Mouse (Mus musculus) midbrain, embryonic 11.5 days (tissue): ENCODE measurements around the gene Eps8l2. TPM values are rescaled to one million over a fixed set of nuclear protein-coding genes. Genes with fewer than 3 reads are reported as not detected.
A peak's percentile ranks its signal among the peaks of the same experiment; 100 is the strongest.

ENCODE experiments used
- ATAC-seq: fragments of 200-750 bp; cut with Nextera tagmentation; 2 replicates; pipeline ENCODE4 v1.8.0; 2017; ENCODE audit warnings: moderate TSS enrichment, moderate library complexity; ENCODE audit not compliant: low FRiP score
- DNase-seq: peaks from one replicate; pipeline ENCODE4 v3.0.0; 2015; ENCODE audit warnings: low spot score; ENCODE audit errors: missing footprints
- H3K27ac ChIP-seq: fragments of 300-500 bp; sonication (generic); 2 replicates; pipeline ENCODE4 v1.5.1; 2014; ENCODE audit warnings: low read depth, low read length
- H3K27me3 ChIP-seq: fragments of 300-500 bp; sonication (generic); 2 replicates; pipeline ENCODE4 v1.6.1; 2014; ENCODE audit warnings: mild to moderate bottlenecking, low read length, moderate library complexity, mixed read lengths; ENCODE audit not compliant: control insufficient read depth, insufficient read depth
- H3K36me3 ChIP-seq: fragments of 300-500 bp; sonication (generic); 2 replicates; pipeline ENCODE4 v1.6.1; 2014; ENCODE audit warnings: mild to moderate bottlenecking, low read length, moderate library complexity, mixed read lengths; ENCODE audit not compliant: control insufficient read depth, insufficient read depth
- H3K4me1 ChIP-seq: fragments of 300-500 bp; sonication (generic); 2 replicates; pipeline ENCODE4 v1.6.1; 2014; ENCODE audit warnings: low read length; ENCODE audit not compliant: control insufficient read depth, insufficient read depth
- H3K4me2 ChIP-seq: fragments of 300-500 bp; sonication (generic); 2 replicates; pipeline ENCODE4 v1.6.1; 2014; ENCODE audit warnings: mild to moderate bottlenecking, moderate library complexity
- H3K4me3 ChIP-seq: fragments of 300-500 bp; sonication (generic); 2 replicates; pipeline ENCODE4 v1.5.1; 2014; ENCODE audit warnings: low read depth, low read length
- H3K9ac ChIP-seq: fragments of 300-500 bp; sonication (generic); 2 replicates; pipeline ENCODE4 v1.6.1; 2014; ENCODE audit warnings: low read length
- H3K9me3 ChIP-seq: fragments of 300-500 bp; sonication (generic); 2 replicates; pipeline ENCODE4 v1.6.1; 2016; ENCODE audit warnings: low read length; ENCODE audit not compliant: control insufficient read depth
- WGBS: fragments of 180-500 bp; shearing (Covaris S2); extraction: QIAGEN DNeasy Blood & Tissue Kit; methylation state at CpG from one replicate; pipeline ENCODE4 v1.1.7; 2014; 5-methylcytosine and 5-hydroxymethylcytosine counted together
- polyA plus RNA-seq: library from polyadenylated mRNA; unstranded; fragments of >200 nt; fragmentation: Nextera tagmentation; extraction: Ambion mirVana; gene quantifications from 2 replicates; pipeline ENCODE4 v1.2.1, GENCODE M21; 2014

The Eps8l2 gene
- polyA plus RNA-seq, 1 experiment from 2014 or later, result 0.97 TPM

DNA sequence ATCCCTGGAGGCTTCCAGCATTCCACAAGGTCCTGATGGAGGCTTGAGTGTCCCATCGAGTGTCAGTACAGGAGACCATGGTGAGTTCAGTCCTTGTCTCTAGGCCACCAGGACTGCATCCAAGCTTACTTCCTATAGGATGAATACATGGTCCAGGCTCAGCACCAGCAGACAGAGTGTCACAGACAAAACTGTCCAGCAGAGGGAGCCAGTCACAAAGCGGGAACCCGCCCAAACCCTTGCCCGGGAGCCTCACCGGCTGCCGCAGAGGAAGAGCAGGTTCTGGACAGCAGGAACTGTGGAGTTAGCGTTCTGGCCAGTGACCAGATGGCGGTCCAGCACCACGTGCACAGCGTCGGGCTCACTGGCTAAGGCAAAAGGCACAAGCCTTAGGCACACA is 70.2 kb downstream of the Eps8l2 start:
- H3K27me3 ChIP-seq, result no peaks in the 10 kb centered on the region
- WGBS, result 12% methylated on average over 11 of the region's 11 CpGs
- H3K4me1 ChIP-seq, result peaks cover 5% of the 10 kb centered on the region
- H3K9me3 ChIP-seq, result no peaks in the 10 kb centered on the region
- H3K4me2 ChIP-seq, result no peak overlapping the region
- DNase-seq (peak; percentile 97), ATAC-seq (peak; percentile 57)
- no peak overlapping the region for H3K27ac ChIP-seq
- peaks cover 5% of the 10 kb centered on the region; the same call in 1 of the 2 replicates for H3K36me3 ChIP-seq
- H3K4me3 ChIP-seq, result no peak overlapping the region
- no peak overlapping the region for H3K9ac ChIP-seq

GRCm38 (mm10) chr7:141410631-141411030 is 72.0 kb downstream of the Eps8l2 start:
- H3K36me3 ChIP-seq, result peaks cover 5% of the 10 kb centered on the region; the same call in 1 of the 2 replicates
- ATAC-seq, result no peak
- WGBS, result 90% methylated on average over 8 of the region's 8 CpGs
- H3K27ac ChIP-seq, result no peak overlapping the region
- H3K4me3 ChIP-seq, result no peak overlapping the region
- H3K9ac ChIP-seq, result no peak overlapping the region
- peaks cover 10% of the 10 kb centered on the region for H3K4me1 ChIP-seq
- no peak for DNase-seq
- no peaks in the 10 kb centered on the region for H3K27me3 ChIP-seq
- no peak overlapping the region for H3K4me2 ChIP-seq
- no peaks in the 10 kb centered on the region for H3K9me3 ChIP-seq

DNA sequence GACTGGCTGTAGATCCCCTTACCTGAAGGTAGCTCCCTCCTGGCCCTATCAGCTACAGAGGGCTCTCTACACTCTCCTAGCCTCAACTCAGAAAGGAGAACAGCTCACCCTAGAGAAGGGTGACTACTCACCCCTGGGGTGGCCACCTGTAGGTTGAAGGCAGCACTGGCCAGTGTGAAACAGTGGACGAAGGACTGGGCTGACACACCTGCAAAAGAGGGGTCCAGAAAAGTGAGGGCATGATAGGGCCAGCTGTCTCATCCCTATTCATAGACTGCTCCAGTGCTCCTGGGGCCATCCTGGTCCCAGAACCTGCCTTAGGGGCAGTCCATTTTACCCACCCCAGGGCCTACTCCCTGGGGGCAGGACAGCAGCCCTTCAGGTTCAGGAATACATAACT is 73.0 kb downstream of the Eps8l2 start:
- Histone ChIP-seq H3K27me3 (no peaks in the 10 kb centered on the region), H3K9me3 (no peaks in the 10 kb centered on the region), H3K9ac (no peak overlapping the region), H3K4me1 (peaks cover 10% of the 10 kb centered on the region), H3K36me3 (peaks cover 5% of the 10 kb centered on the region; the same call in 1 of the 2 replicates), H3K4me2 (no peak overlapping the region), H3K27ac (no peak overlapping the region), H3K4me3 (no peak overlapping the region)
- DNase-seq (no peak), ATAC-seq (no peak)
- WGBS, result 94% methylated on average over 1 of the region's 1 CpGs

Other genes starting within 250 kb of the Eps8l2 start
- 1.2 and 1.8 TPM in 2 replicates for gene Sigirr, start 238.3 kb upstream of the Eps8l2 start, polyA plus RNA-seq
- 0.12 TPM in 1 of 2 replicates, not detected in the other for gene Ano9, start 221.1 kb upstream of the Eps8l2 start, polyA plus RNA-seq
- 68.6 and 70.7 TPM in 2 replicates for gene Ptdss2, start 216.5 kb upstream of the Eps8l2 start, polyA plus RNA-seq
- 54.6 and 56.7 TPM in 2 replicates for gene Rnh1, start 166.0 kb upstream of the Eps8l2 start, polyA plus RNA-seq
- 86.1 and 103 TPM in 2 replicates for gene Hras, start 144.9 kb upstream of the Eps8l2 start, polyA plus RNA-seq
- 7.5 and 8.8 TPM in 2 replicates for gene Lrrc56, start 144.7 kb upstream of the Eps8l2 start, polyA plus RNA-seq
- 2.1 and 2.5 TPM in 2 replicates for gene Lmntd2, start 124.8 kb upstream of the Eps8l2 start, polyA plus RNA-seq
- 33.5 and 38.3 TPM in 2 replicates for gene Rassf7, start 123.0 kb upstream of the Eps8l2 start, polyA plus RNA-seq
- gene Phrf1, start 110.1 kb upstream of the Eps8l2 start, polyA plus RNA-seq, result 59.6 and 78.3 TPM in 2 replicates
- 0.81 and 1.4 TPM in 2 replicates for gene Irf7, start 72.4 kb upstream of the Eps8l2 start, polyA plus RNA-seq
- gene Cdhr5, start 62.1 kb upstream of the Eps8l2 start, polyA plus RNA-seq, result not detected in 2 replicates
- 1.1 TPM in 2 replicates for gene Sct, start 59.7 kb upstream of the Eps8l2 start, polyA plus RNA-seq
- 0.14 and 0.17 TPM in 2 replicates for gene Drd4, start 46.9 kb upstream of the Eps8l2 start, polyA plus RNA-seq
- 61.6 and 66.9 TPM in 2 replicates for gene Deaf1, start 11.2 kb upstream of the Eps8l2 start, polyA plus RNA-seq
- 31.4 and 34.4 TPM in 2 replicates for gene Tmem80, start 11.1 kb upstream of the Eps8l2 start, polyA plus RNA-seq
- 386 and 400 TPM in 2 replicates for gene Taldo1, start 53.3 kb downstream of the Eps8l2 start, polyA plus RNA-seq
- 34.0 and 36.1 TPM in 2 replicates for gene Gatd1, start 75.3 kb downstream of the Eps8l2 start, polyA plus RNA-seq
- 5.8 and 5.9 TPM in 2 replicates for gene Cend1, start 90.6 kb downstream of the Eps8l2 start, polyA plus RNA-seq
- 31.2 and 31.9 TPM in 2 replicates for gene Slc25a22, start 99.0 kb downstream of the Eps8l2 start, polyA plus RNA-seq
- gene Pidd1, start 105.1 kb downstream of the Eps8l2 start, polyA plus RNA-seq, result 7.4 and 7.8 TPM in 2 replicates
- gene Rplp2, start 108.5 kb downstream of the Eps8l2 start, polyA plus RNA-seq, result 891 and 959 TPM in 2 replicates
- gene Pnpla2, start 116.3 kb downstream of the Eps8l2 start, polyA plus RNA-seq, result 12.7 and 14.0 TPM in 2 replicates
- 2.7 and 5.3 TPM in 2 replicates for gene Cracr2b, start 122.2 kb downstream of the Eps8l2 start, polyA plus RNA-seq
- 32.5 and 36.6 TPM in 2 replicates for gene Cd151, start 128.5 kb downstream of the Eps8l2 start, polyA plus RNA-seq
- 63.5 and 74.2 TPM in 2 replicates for gene Polr2l, start 136.3 kb downstream of the Eps8l2 start, polyA plus RNA-seq
- gene Tspan4, start 136.4 kb downstream of the Eps8l2 start, polyA plus RNA-seq, result 26.9 and 28.6 TPM in 2 replicates
- gene Chid1, start 201.0 kb downstream of the Eps8l2 start, polyA plus RNA-seq, result 23.3 and 26.4 TPM in 2 replicates
- 76.6 and 81.1 TPM in 2 replicates for gene Ap2a2, start 223.3 kb downstream of the Eps8l2 start, polyA plus RNA-seq